Comparison of ENCODE assay signal across 7 mouse cellular contexts in the genomic region with DNA sequence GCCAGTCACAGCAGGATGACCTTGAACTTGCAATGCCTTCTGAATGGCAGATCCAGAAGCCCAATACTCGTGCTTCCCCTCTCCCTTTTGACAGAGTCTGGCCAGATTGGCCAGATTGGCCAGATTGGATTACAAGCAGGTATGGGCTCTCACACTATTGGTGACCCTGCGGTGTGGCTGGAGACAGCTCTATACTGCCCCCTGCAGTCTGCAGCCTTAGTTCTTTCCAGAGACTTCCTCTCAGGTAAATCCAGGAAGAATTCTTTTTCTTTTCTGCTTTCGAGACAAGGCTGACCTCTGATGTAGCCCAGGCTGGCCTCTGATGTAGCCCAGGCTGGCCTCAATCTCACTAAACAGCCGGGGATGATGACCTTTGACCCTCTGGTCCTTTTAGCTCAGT. TPM values are rescaled to one million over a fixed set of nuclear protein-coding genes. Genes with fewer than 3 reads are reported as not detected.
A peak's percentile ranks its signal among the peaks of the same experiment; 100 is the strongest.
DNase-seq lines count a peak whose midpoint lies in the region; TF ChIP-seq lines count a peak whose summit lies in the region.

No protein-coding gene starts in this region.

- TF ChIP-seq CTCF in layer of hippocampus, adult 2 months (conservative IDR thresholded peaks at IDR 0.05), result peak; percentile 96

- no peak overlapping the region for H3K4me3 ChIP-seq in layer of hippocampus, adult 2 months

- DNase-seq in 3134 (ENCODE audit: extremely low read depth, insufficient read length, low spot score), result peak; percentile 38
- peak; percentile 75 for DNase-seq in 416B (ENCODE audit: low read depth)
- DNase-seq in adrenal gland, postnatal 4 days (ENCODE audit: low spot score in 2 of 2), result peak; percentile 35 to 48
- DNase-seq in frontal cortex, postnatal 36 days (ENCODE audit: low spot score in 2 of 2), result peak; percentile 62 to 74
- peak in 1 of 2 experiments; percentile 76 for DNase-seq in layer of hippocampus, adult 2 months (ENCODE audit: low spot score in 2 of 2)
- DNase-seq in mesoderm, embryonic 11.5 days (ENCODE audit: low read depth, low spot score), result peak; percentile 61
- DNase-seq in testis, postnatal 10 days (ENCODE audit: low spot score), result peak; percentile 87

- H3K27ac ChIP-seq in layer of hippocampus, adult 2 months, result no peak overlapping the region

RNA-seq across cellular contexts. Expression of a gene that starts 3.8 kb away (rescaled TPM):
- 10 to 100 TPM; 60.0 to 63.9 TPM for total RNA-seq in adrenal gland, postnatal 4 days (2021)
- total RNA-seq in layer of hippocampus, adult 2 months (2021), result 10 to 100 TPM; 33.2 to 34.5 TPM
